Mouse (Mus musculus): ENCODE results near the gene Rbms1. TPM values are rescaled to one million over a fixed set of nuclear protein-coding genes. Genes with fewer than 3 reads are reported as not detected.

The Rbms1 gene
- polyA plus RNA-seq, 1 experiment from 2014 or later = 54.5 TPM

- Histone ChIP-seq H3K9me3 (replicated peaks) (no peaks in the 10 kb centered on the region), H3K36me3 (peaks cover 19% of the 10 kb centered on the region), H3K27me3 (replicated peaks) (no peaks in the 10 kb centered on the region), H3K4me2 (no peak overlapping the region), H3K9ac (no peak overlapping the region), H3K27ac (no peak overlapping the region), H3K4me1 (peaks cover 25% of the 10 kb centered on the region), H3K4me3 (no peak overlapping the region)
- peak; percentile 60 for ATAC-seq
- 15% methylated on average over 4 of the region's 4 CpGs for whole genome bisulfite sequencing (ENCODE audit: insufficient replicate concordance)
Measured at GRCm38 (mm10) chr2:60855006-60855405, 108.0 kb downstream of the Rbms1 start.

DNA sequence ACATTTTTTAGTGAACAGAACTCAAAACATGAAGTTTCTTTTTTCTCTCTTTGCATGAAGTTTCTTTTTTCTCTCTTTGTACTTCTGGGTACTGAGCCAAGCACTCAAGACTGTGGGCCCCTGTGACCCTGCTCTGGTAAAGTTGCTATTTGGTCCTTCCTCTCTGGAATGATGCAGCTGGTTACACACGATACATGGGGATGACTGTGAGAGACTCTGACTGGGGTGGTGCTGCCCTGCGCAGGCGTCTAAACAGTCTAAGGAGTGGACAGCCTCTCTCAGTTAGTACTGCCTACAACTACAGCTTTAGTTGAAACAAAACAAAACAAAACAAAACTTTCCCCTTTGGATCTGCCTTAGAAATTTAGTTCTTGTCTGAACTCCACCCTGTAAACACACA, 111.1 kb downstream of the Rbms1 start:
- Histone ChIP-seq H3K4me3 (no peak overlapping the region), H3K9me3 (replicated peaks) (no peaks in the 10 kb centered on the region), H3K9ac (no peak overlapping the region), H3K27ac (no peak overlapping the region), H3K4me1 (peaks cover 31% of the 10 kb centered on the region), H3K36me3 (no peaks in the 10 kb centered on the region), H3K27me3 (replicated peaks) (no peaks in the 10 kb centered on the region), H3K4me2 (no peak overlapping the region)
- WGBS (ENCODE audit: insufficient replicate concordance) = 74% methylated on average over 3 of the region's 3 CpGs
- ATAC-seq = no peak

- WGBS (ENCODE audit: insufficient replicate concordance) = 73% methylated on average over 14 of the region's 14 CpGs
- Histone ChIP-seq H3K9me3 (replicated peaks) (no peaks in the 10 kb centered on the region), H3K4me2 (no peak overlapping the region), H3K36me3 (no peaks in the 10 kb centered on the region), H3K27me3 (replicated peaks) (no peaks in the 10 kb centered on the region), H3K27ac (no peak overlapping the region), H3K4me1 (peaks cover 27% of the 10 kb centered on the region), H3K4me3 (no peak overlapping the region), H3K9ac (no peak overlapping the region)
- ATAC-seq = no peak
Measured at GRCm38 (mm10) chr2:60851057-60851718, 111.8 kb downstream of the Rbms1 start.

- H3K4me2 ChIP-seq = no peak overlapping the region
- no peaks in the 10 kb centered on the region for H3K27me3 ChIP-seq (replicated peaks)
- peaks cover 34% of the 10 kb centered on the region for H3K4me1 ChIP-seq
- H3K4me3 ChIP-seq = no peak overlapping the region
- H3K27ac ChIP-seq = no peak overlapping the region
- ATAC-seq = no peak
- H3K9ac ChIP-seq = no peak overlapping the region
- no peaks in the 10 kb centered on the region for H3K9me3 ChIP-seq (replicated peaks)
- 63% methylated on average over 4 of the region's 4 CpGs for WGBS (ENCODE audit: insufficient replicate concordance)
- no peaks in the 10 kb centered on the region for H3K36me3 ChIP-seq
Measured at GRCm38 (mm10) chr2:60848478-60848877, 114.5 kb downstream of the Rbms1 start.

- peaks cover 37% of the 10 kb centered on the region for H3K4me1 ChIP-seq
- no peaks in the 10 kb centered on the region for H3K9me3 ChIP-seq (replicated peaks)
Measured at GRCm38 (mm10) chr2:60847984-60848383, 115.0 kb downstream of the Rbms1 start.

GRCm38 (mm10) chr2:60845316-60845894, 117.6 kb downstream of the Rbms1 start:
- no peak overlapping the region for H3K9ac ChIP-seq
- H3K4me3 ChIP-seq = no peak overlapping the region
- peak; percentile 86 for ATAC-seq
- peaks cover 15% of the 10 kb centered on the region for H3K36me3 ChIP-seq
- no peak overlapping the region for H3K27ac ChIP-seq
- peak overlapping the region; percentile 20 for H3K4me2 ChIP-seq
- H3K4me1 ChIP-seq = peaks cover 37% of the 10 kb centered on the region
- no peaks in the 10 kb centered on the region for H3K9me3 ChIP-seq (replicated peaks)
- H3K27me3 ChIP-seq (replicated peaks) = no peaks in the 10 kb centered on the region
- WGBS (ENCODE audit: insufficient replicate concordance) = 27% methylated on average over 5 of the region's 5 CpGs

More at GRCm38 (mm10) chr2:60847984-60848383, 115.0 kb downstream of the Rbms1 start:
- Histone ChIP-seq H3K4me2 (no peak overlapping the region), H3K36me3 (no peaks in the 10 kb centered on the region), H3K27me3 (replicated peaks) (no peaks in the 10 kb centered on the region), H3K9ac (no peak overlapping the region), H3K4me3 (no peak overlapping the region), H3K27ac (no peak overlapping the region)
- ATAC-seq = no peak
- WGBS (ENCODE audit: insufficient replicate concordance) = 40% methylated on average over 3 of the region's 3 CpGs

GRCm38 (mm10) chr2:60844259-60844658, 118.7 kb downstream of the Rbms1 start:
- H3K27me3 ChIP-seq (replicated peaks) = no peaks in the 10 kb centered on the region
- H3K9ac ChIP-seq = no peak overlapping the region
- no peaks in the 10 kb centered on the region for H3K9me3 ChIP-seq (replicated peaks)
- ATAC-seq = no peak
- no peak overlapping the region for H3K27ac ChIP-seq
- H3K4me3 ChIP-seq = no peak overlapping the region
- H3K4me1 ChIP-seq = peaks cover 47% of the 10 kb centered on the region
- 79% methylated on average over 1 of the region's 1 CpGs for WGBS (ENCODE audit: insufficient replicate concordance)
- no peak overlapping the region for H3K4me2 ChIP-seq
- H3K36me3 ChIP-seq = peaks cover 18% of the 10 kb centered on the region

GRCm38 (mm10) chr2:60843633-60844032, 119.4 kb downstream of the Rbms1 start:
- Histone ChIP-seq H3K4me2 (no peak overlapping the region), H3K27ac (no peak overlapping the region), H3K9ac (no peak overlapping the region), H3K36me3 (peaks cover 18% of the 10 kb centered on the region), H3K27me3 (replicated peaks) (no peaks in the 10 kb centered on the region), H3K4me1 (peaks cover 52% of the 10 kb centered on the region), H3K4me3 (no peak overlapping the region), H3K9me3 (replicated peaks) (no peaks in the 10 kb centered on the region)
- 53% methylated on average over 3 of the region's 3 CpGs for WGBS (ENCODE audit: insufficient replicate concordance)
- ATAC-seq = no peak

- no peaks in the 10 kb centered on the region for H3K9me3 ChIP-seq (replicated peaks)
- H3K4me3 ChIP-seq = no peak overlapping the region
- H3K4me2 ChIP-seq = no peak overlapping the region
- H3K36me3 ChIP-seq = peaks cover 18% of the 10 kb centered on the region
- H3K27me3 ChIP-seq (replicated peaks) = no peaks in the 10 kb centered on the region
- no peak overlapping the region for H3K9ac ChIP-seq
- WGBS (ENCODE audit: insufficient replicate concordance) = 16% methylated on average over 4 of the region's 4 CpGs
- no peak overlapping the region for H3K27ac ChIP-seq
- peak; percentile 44; the same call in 1 of the 2 replicates for ATAC-seq
- H3K4me1 ChIP-seq = peaks cover 52% of the 10 kb centered on the region
Measured at GRCm38 (mm10) chr2:60842976-60843375, 120.0 kb downstream of the Rbms1 start.

DNA sequence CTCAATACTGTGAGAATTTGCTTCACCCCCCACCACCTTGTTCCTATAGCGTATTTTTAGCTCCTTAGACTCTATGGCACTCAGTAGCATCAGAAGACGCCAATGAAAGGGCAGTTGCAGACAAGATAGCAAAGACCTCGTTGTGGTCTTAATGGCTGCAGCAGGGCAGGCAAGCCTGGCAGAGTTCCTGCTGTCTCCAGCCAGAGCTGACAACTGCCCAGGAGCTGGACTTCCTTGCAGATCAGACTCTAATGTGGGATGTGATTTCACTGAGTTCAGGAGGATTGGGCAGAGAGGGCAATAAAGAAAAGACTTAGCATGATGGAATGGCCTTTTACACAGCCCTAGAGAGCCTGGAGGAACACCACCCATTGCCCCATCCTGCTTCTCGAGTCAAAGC, 122.1 kb downstream of the Rbms1 start:
- Histone ChIP-seq H3K9ac (no peak overlapping the region), H3K27ac (no peak overlapping the region), H3K27me3 (replicated peaks) (no peaks in the 10 kb centered on the region), H3K4me1 (peaks cover 68% of the 10 kb centered on the region), H3K4me2 (no peak overlapping the region), H3K36me3 (peaks cover 18% of the 10 kb centered on the region), H3K4me3 (no peak overlapping the region), H3K9me3 (replicated peaks) (no peaks in the 10 kb centered on the region)
- no peak for ATAC-seq
- WGBS (ENCODE audit: insufficient replicate concordance) = 62% methylated on average over 4 of the region's 4 CpGs

DNA sequence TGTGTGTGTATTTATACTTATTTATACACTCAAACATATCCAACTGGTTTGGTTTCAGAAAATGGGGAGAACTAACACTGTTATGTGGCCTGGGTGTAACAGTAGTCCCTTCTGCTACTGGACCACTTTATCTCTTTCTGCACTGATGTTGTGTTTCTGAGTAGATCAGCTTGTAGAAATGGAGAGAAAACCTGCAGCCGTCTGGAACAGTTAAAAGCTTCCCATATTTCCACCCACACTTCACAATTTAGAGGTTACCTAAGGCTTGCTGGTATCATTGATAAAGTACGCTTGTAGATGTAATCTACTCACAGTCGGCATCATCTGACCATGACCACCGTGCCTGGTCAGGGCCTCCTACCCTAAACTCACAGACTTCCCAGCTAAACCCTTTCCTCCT, 123.5 kb downstream of the Rbms1 start:
- H3K27ac ChIP-seq = no peak overlapping the region
- no peak overlapping the region for H3K4me2 ChIP-seq
- peaks cover 54% of the 10 kb centered on the region for H3K4me1 ChIP-seq
- 33% methylated on average over 4 of the region's 4 CpGs for WGBS (ENCODE audit: insufficient replicate concordance)
- H3K9me3 ChIP-seq (replicated peaks) = no peaks in the 10 kb centered on the region
- H3K4me3 ChIP-seq = no peak overlapping the region
- H3K9ac ChIP-seq = no peak overlapping the region
- ATAC-seq = no peak
- H3K27me3 ChIP-seq (replicated peaks) = no peaks in the 10 kb centered on the region
- peaks cover 22% of the 10 kb centered on the region for H3K36me3 ChIP-seq

- no peak for ATAC-seq
- H3K9ac ChIP-seq = no peak overlapping the region
- no peak overlapping the region for H3K27ac ChIP-seq
- 60% methylated on average over 5 of the region's 5 CpGs for WGBS (ENCODE audit: insufficient replicate concordance)
- H3K27me3 ChIP-seq (replicated peaks) = no peaks in the 10 kb centered on the region
- no peak overlapping the region for H3K4me2 ChIP-seq
- peaks cover 22% of the 10 kb centered on the region for H3K36me3 ChIP-seq
- no peaks in the 10 kb centered on the region for H3K9me3 ChIP-seq (replicated peaks)
- H3K4me1 ChIP-seq = peaks cover 54% of the 10 kb centered on the region
- H3K4me3 ChIP-seq = no peak overlapping the region
Measured at GRCm38 (mm10) chr2:60838856-60839255, 124.1 kb downstream of the Rbms1 start.

Data from liver, embryonic 12.5 days (tissue).